In genomic region chr11:76216049-76216540, GRCm38 (mm10) we compare ENCODE assay signal across 9 mouse cellular contexts. TPM values are rescaled to one million over a fixed set of nuclear protein-coding genes. Genes with fewer than 3 reads are reported as not detected.
A peak's percentile ranks its signal among the peaks of the same experiment; 100 is the strongest.
DNase-seq lines count a peak whose midpoint lies in the region; ATAC-seq and TF ChIP-seq lines count a peak whose summit lies in the region.
"Had no signal": no experiment of that assay in that cellular context is flagged by ENCODE, and none has a peak within 500 bp of the region (broad histone marks: within the 10 kb centered on the region; RNA-seq: fewer than 3 reads in every experiment).

No protein-coding gene starts in this region.

- no peak overlapping the region for H3K9ac ChIP-seq in heart, adult 2 months (ENCODE audit: low read depth, low read length)
- H3K9ac ChIP-seq in forebrain, postnatal 0 days, result no peak overlapping the region
- no peak overlapping the region for H3K9ac ChIP-seq in liver, embryonic 16.5 days (ENCODE audit: low read depth, low read length)

- H3ac ChIP-seq in C2C12 (ENCODE audit: control insufficient read depth, insufficient read length, low read depth), result no peak overlapping the region

- H3K27ac ChIP-seq in heart, adult 2 months, result peak overlapping the region; percentile 29
- H3K27ac ChIP-seq in forebrain, postnatal 0 days (ENCODE audit: low read depth, low read length), result no peak overlapping the region
- H3K27ac ChIP-seq in liver, embryonic 16.5 days (ENCODE audit: low read length), result no peak overlapping the region; the same call in 1 of the 2 replicates

- H3K9me3 ChIP-seq in forebrain, postnatal 0 days (ENCODE audit: low read length), result no peaks in the 10 kb centered on the region
- no peaks in the 10 kb centered on the region for H3K9me3 ChIP-seq in liver, embryonic 16.5 days (replicated peaks; ENCODE audit: control insufficient read depth, low read length)

- H3K27me3 ChIP-seq in heart, adult 2 months (ENCODE audit: control insufficient read depth, insufficient read depth, low read length), result no peaks in the 10 kb centered on the region
- H3K27me3 ChIP-seq in C2C12 (ENCODE audit: control insufficient read depth, insufficient read depth, insufficient read length), result no peaks in the 10 kb centered on the region
- H3K27me3 ChIP-seq in forebrain, postnatal 0 days (ENCODE audit: insufficient read depth, low read length), result no peaks in the 10 kb centered on the region
- H3K27me3 ChIP-seq in liver, embryonic 16.5 days (ENCODE audit: control insufficient read depth, insufficient read depth, low read depth, low read length), result no peaks in the 10 kb centered on the region

- peak overlapping the region; percentile 64; the same call in 1 of the 2 replicates for H3K4me2 ChIP-seq in forebrain, postnatal 0 days (ENCODE audit: low read depth)
- H3K4me2 ChIP-seq in liver, embryonic 16.5 days (ENCODE audit: low read depth, low read length), result peak overlapping the region; percentile 94

- no peak overlapping the region for H3K4me3 ChIP-seq in heart, adult 2 months
- peak overlapping the region; percentile 99 for H3K4me3 ChIP-seq in C2C12 (ENCODE audit: insufficient read depth, poor library complexity, severe bottlenecking)
- no peak overlapping the region for H3K4me3 ChIP-seq in forebrain, postnatal 0 days (ENCODE audit: low read depth, low read length)
- H3K4me3 ChIP-seq in liver, embryonic 16.5 days (ENCODE audit: low read depth, low read length), result peak overlapping the region; percentile 84

- WGBS in heart, adult 2 months, result 97% methylated on average over 5 of the region's 5 CpGs
- WGBS in forebrain, postnatal 0 days, result 94% methylated on average over 5 of the region's 5 CpGs
- WGBS in liver, embryonic 16.5 days (ENCODE audit: insufficient replicate concordance), result 77% methylated on average over 5 of the region's 5 CpGs

- H3K36me3 ChIP-seq in heart, adult 2 months (ENCODE audit: control insufficient read depth, insufficient read depth, low read length), result no peaks in the 10 kb centered on the region
- H3K36me3 ChIP-seq in C2C12 (ENCODE audit: control insufficient read depth, insufficient read depth), result peaks cover 51% of the 10 kb centered on the region
- peaks cover 29% of the 10 kb centered on the region for H3K36me3 ChIP-seq in forebrain, postnatal 0 days (ENCODE audit: insufficient read depth)
- peaks cover 5% of the 10 kb centered on the region for H3K36me3 ChIP-seq in liver, embryonic 16.5 days (ENCODE audit: control insufficient read depth, insufficient read depth)

- no peaks in the 10 kb centered on the region for H3K79me2 ChIP-seq in heart, adult 2 months (replicated peaks; ENCODE audit: control insufficient read depth, insufficient read depth, low read length)
- H3K79me2 ChIP-seq in C2C12 (ENCODE audit: control insufficient read depth, insufficient read depth), result peaks cover 56% of the 10 kb centered on the region

- ATAC-seq in forebrain, postnatal 0 days, result no peak
- ATAC-seq in liver, embryonic 16.5 days (ENCODE audit: low read depth), result no peak
- ATAC-seq in CD4-positive, CD25-positive, alpha-beta regulatory T cell, adult 4 months, result no peak

- peaks cover 20% of the 10 kb centered on the region for H3K79me3 ChIP-seq in C2C12 (ENCODE audit: low read depth)

- intact Hi-C loops in heart, adult 2 months (cut with DNase I), result loop anchor here (2.0 to 5.0 kb wide), 2 partner anchors 13 to 134 kb away; no protein-coding TSS in a partner anchor
- intact Hi-C loops in heart, postnatal 14 days (cut with DNase I), result no loop called here

- TF ChIP-seq CTCF in heart, adult 2 months (IDR thresholded peaks at IDR 0.05), result no peak
- no peak for TF ChIP-seq CTCF in C2C12 (IDR thresholded peaks at IDR 0.05; ENCODE audit: control insufficient read depth, insufficient read depth, insufficient read length)
- TF ChIP-seq CTCF in forebrain, postnatal 0 days (IDR thresholded peaks at IDR 0.05; ENCODE audit: low read depth), result no peak

- TF ChIP-seq POLR2A in heart, adult 2 months (IDR thresholded peaks at IDR 0.05; ENCODE audit: insufficient read depth, low read depth, low read length), result no peak

- no peak for TF ChIP-seq EP300 in heart, adult 2 months (IDR thresholded peaks at IDR 0.05; ENCODE audit: insufficient read depth, low read depth, low read length)

- H3K4me1 ChIP-seq in heart, adult 2 months (ENCODE audit: control insufficient read depth, insufficient read depth, low read length), result no peaks in the 10 kb centered on the region; the same call in none of the 2 replicates
- no peaks in the 10 kb centered on the region; the same call in 1 of the 2 replicates for H3K4me1 ChIP-seq in forebrain, postnatal 0 days (ENCODE audit: insufficient read depth)
- H3K4me1 ChIP-seq in liver, embryonic 16.5 days (ENCODE audit: control insufficient read depth, low read depth, low read length), result peaks cover 14% of the 10 kb centered on the region

- no peak for DNase-seq in heart, adult 2 months
- no peak for DNase-seq in heart, postnatal 14 days
- DNase-seq in forebrain, postnatal 0 days, result no peak
- DNase-seq in ovary, postnatal 10 days (ENCODE audit: low spot score), result no peak
- no peak for DNase-seq in spleen, adult 12 weeks (ENCODE audit: low spot score)

TF ChIP-seq in C2C12, 6 proteins besides CTCF, POLR2A, EP300 and RAD21:
- no peak for TF ChIP-seq FOSL1 (IDR thresholded peaks at IDR 0.05; ENCODE audit: insufficient read depth, low read length, poor library complexity, severe bottlenecking)
- TF ChIP-seq MAX (IDR thresholded peaks at IDR 0.05), result no peak
- no peak for TF ChIP-seq CEBPB (IDR thresholded peaks at IDR 0.05; ENCODE audit: low read depth)
- TF ChIP-seq MYOD1 (IDR thresholded peaks at IDR 0.05; ENCODE audit: control insufficient read depth, insufficient read length, low read depth), result no peak
- TF ChIP-seq USF1 (IDR thresholded peaks at IDR 0.05; ENCODE audit: low read depth), result no peak
- no peak for TF ChIP-seq MYOG (IDR thresholded peaks at IDR 0.05; ENCODE audit: control insufficient read depth, extremely low read depth, insufficient read length)

RNA-seq across cellular contexts. Expression of gene Dbil5, which starts 1.3 kb away (rescaled TPM):
- under 1 TPM in 1 of 2 experiments, not detected in 1; 0.43 TPM for total RNA-seq in heart, adult 2 months (2021)
- 0.73 and 1.2 TPM in 2 replicates for polyA plus RNA-seq in heart, adult 2 months (2012; rRNA removed)
- total RNA-seq in heart, postnatal 14 days (2021), result not detected
- polyA plus RNA-seq in C2C12 (2012; fragmentation: generic; extraction: Trizol), result 0.46 TPM
- total RNA-seq in forebrain, postnatal 0 days (2014; rRNA removed), result 0.43 TPM in 1 of 2 replicates, not detected in the other
- polyA plus RNA-seq in forebrain, postnatal 0 days (2015; fragmentation: Nextera tagmentation; extraction: Ambion mirVana), result 0.89 and 1.2 TPM in 2 replicates
- 0.15 and 0.22 TPM in 2 replicates for polyA plus RNA-seq in liver, embryonic 16.5 days (2015; fragmentation: Nextera tagmentation; extraction: Ambion mirVana)
- under 1 TPM in 1 of 2 experiments, not detected in 1; 0.58 TPM for polyA plus RNA-seq in CD4-positive, CD25-positive, alpha-beta regulatory T cell, adult 4 months (2017; shearing (Covaris generic))
- total RNA-seq: gastrocnemius, postnatal 4 days had no signal

RNA-seq across cellular contexts. Expression of gene Gemin4, which starts 1.4 kb away (rescaled TPM):
- 1 to 10 TPM; 3.9 to 4.5 TPM for total RNA-seq in heart, adult 2 months (2021)
- 2.3 and 3.8 TPM in 2 replicates for polyA plus RNA-seq in heart, adult 2 months (2012; rRNA removed)
- total RNA-seq in heart, postnatal 14 days (2021), result 1 to 10 TPM; 1.8 to 2.6 TPM
- polyA plus RNA-seq in C2C12 (2012; fragmentation: generic; extraction: Trizol), result 19.4 TPM
- 11.5 and 12.2 TPM in 2 replicates for total RNA-seq in forebrain, postnatal 0 days (2014; rRNA removed)
- polyA plus RNA-seq in forebrain, postnatal 0 days (2015; fragmentation: Nextera tagmentation; extraction: Ambion mirVana), result 6.9 and 8.7 TPM in 2 replicates
- 10.5 and 11.3 TPM in 2 replicates for polyA plus RNA-seq in liver, embryonic 16.5 days (2015; fragmentation: Nextera tagmentation; extraction: Ambion mirVana)
- 10 to 100 TPM; 10.2 to 19.1 TPM for polyA plus RNA-seq in CD4-positive, CD25-positive, alpha-beta regulatory T cell, adult 4 months (2017; shearing (Covaris generic))

RNA-seq across cellular contexts. Expression of gene Mrm3, which starts 27.4 kb away (rescaled TPM):
- 10 to 100 TPM; 21.8 to 23.4 TPM for total RNA-seq in heart, adult 2 months (2021)
- 11.9 and 18.7 TPM in 2 replicates for polyA plus RNA-seq in heart, adult 2 months (2012; rRNA removed)
- 10 to 100 TPM; 20.6 to 22.8 TPM for total RNA-seq in heart, postnatal 14 days (2021)
- 20.9 TPM for polyA plus RNA-seq in C2C12 (2012; fragmentation: generic; extraction: Trizol)
- total RNA-seq in forebrain, postnatal 0 days (2014; rRNA removed), result 15.1 and 18.2 TPM in 2 replicates
- polyA plus RNA-seq in forebrain, postnatal 0 days (2015; fragmentation: Nextera tagmentation; extraction: Ambion mirVana), result 20.8 and 22.2 TPM in 2 replicates
- polyA plus RNA-seq in liver, embryonic 16.5 days (2015; fragmentation: Nextera tagmentation; extraction: Ambion mirVana), result 11.9 and 12.5 TPM in 2 replicates
- 10 to 100 TPM; 13.2 to 19.9 TPM for polyA plus RNA-seq in CD4-positive, CD25-positive, alpha-beta regulatory T cell, adult 4 months (2017; shearing (Covaris generic))

RNA-seq across cellular contexts. Expression of gene Glod4, which starts 27.4 kb away (rescaled TPM):
- 10 to 100 TPM; 34.2 to 41.5 TPM for total RNA-seq in heart, adult 2 months (2021)
- polyA plus RNA-seq in heart, adult 2 months (2012; rRNA removed), result 12.0 and 26.7 TPM in 2 replicates
- total RNA-seq in heart, postnatal 14 days (2021), result 10 to 100 TPM; 37.7 to 44.7 TPM
- polyA plus RNA-seq in C2C12 (2012; fragmentation: generic; extraction: Trizol), result 34.2 TPM
- 79.7 and 90.6 TPM in 2 replicates for total RNA-seq in forebrain, postnatal 0 days (2014; rRNA removed)
- polyA plus RNA-seq in forebrain, postnatal 0 days (2015; fragmentation: Nextera tagmentation; extraction: Ambion mirVana), result 110 and 126 TPM in 2 replicates
- 47.4 and 50.3 TPM in 2 replicates for polyA plus RNA-seq in liver, embryonic 16.5 days (2015; fragmentation: Nextera tagmentation; extraction: Ambion mirVana)
- 10 to 100 TPM; 78.6 to 89.4 TPM for polyA plus RNA-seq in CD4-positive, CD25-positive, alpha-beta regulatory T cell, adult 4 months (2017; shearing (Covaris generic))

RNA-seq across cellular contexts. Expression of gene Fam57a, which starts 36.6 kb away (rescaled TPM):
- 1 to 10 TPM; 2.0 to 3.0 TPM for total RNA-seq in heart, adult 2 months (2021)
- polyA plus RNA-seq in heart, adult 2 months (2012; rRNA removed), result 4.2 and 5.4 TPM in 2 replicates
- total RNA-seq in heart, postnatal 14 days (2021), result 1 to 10 TPM; 6.3 to 6.6 TPM
- 21.4 TPM for polyA plus RNA-seq in C2C12 (2012; fragmentation: generic; extraction: Trizol)
- total RNA-seq in forebrain, postnatal 0 days (2014; rRNA removed), result 25.1 TPM in 2 replicates
- 14.3 and 17.4 TPM in 2 replicates for polyA plus RNA-seq in forebrain, postnatal 0 days (2015; fragmentation: Nextera tagmentation; extraction: Ambion mirVana)
- 4.1 and 5.5 TPM in 2 replicates for polyA plus RNA-seq in liver, embryonic 16.5 days (2015; fragmentation: Nextera tagmentation; extraction: Ambion mirVana)
- polyA plus RNA-seq in CD4-positive, CD25-positive, alpha-beta regulatory T cell, adult 4 months (2017; shearing (Covaris generic)), result 1 to 10 TPM; 3.7 to 4.2 TPM

Comparison
In these comparisons a context has a peak if more than half of its experiments do, and no peak if none do; other contexts are left out.
1. H3K4me3 ChIP-seq: peak in C2C12 (single experiment) and liver, embryonic 16.5 days (single experiment); none in heart, adult 2 months (single experiment) and forebrain, postnatal 0 days (single experiment).